Mouse (Mus musculus): ENCODE data around the gene Akap2.

Gene Akap2

GRCm38 (mm10) chr4:57934181-57934580, 216.7 kb downstream of the Akap2 start:
- no peak for DNase-seq (ENCODE audit: inconsistent age in 2 of 2, low spot score in 1 of 2)

DNA sequence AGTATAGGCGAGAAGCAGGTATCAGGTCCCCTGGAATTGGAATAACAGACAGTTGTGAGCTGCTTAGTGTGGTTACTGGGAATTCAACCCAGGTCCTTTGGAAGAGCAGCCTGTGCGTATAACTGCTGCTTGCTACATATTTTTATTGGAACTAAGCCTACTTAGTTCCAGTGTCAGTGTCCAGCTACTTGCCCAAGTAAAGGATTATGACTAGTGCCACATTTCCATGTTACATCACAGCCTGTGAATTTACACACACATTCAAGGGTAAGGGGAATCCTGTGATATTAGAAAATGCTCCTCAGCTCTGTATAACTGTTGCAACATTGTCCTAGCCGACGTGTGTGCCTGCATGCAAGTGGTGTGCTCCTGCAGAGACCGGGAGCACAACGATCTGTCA, 219.8 kb downstream of the Akap2 start:
- peak in 1 of 2 experiments; percentile 20 for DNase-seq (ENCODE audit: inconsistent age in 2 of 2, low spot score in 1 of 2)

- DNase-seq (ENCODE audit: inconsistent age in 2 of 2, low spot score in 1 of 2) = no peak
Measured at GRCm38 (mm10) chr4:57940631-57941030, 223.2 kb downstream of the Akap2 start.

DNA sequence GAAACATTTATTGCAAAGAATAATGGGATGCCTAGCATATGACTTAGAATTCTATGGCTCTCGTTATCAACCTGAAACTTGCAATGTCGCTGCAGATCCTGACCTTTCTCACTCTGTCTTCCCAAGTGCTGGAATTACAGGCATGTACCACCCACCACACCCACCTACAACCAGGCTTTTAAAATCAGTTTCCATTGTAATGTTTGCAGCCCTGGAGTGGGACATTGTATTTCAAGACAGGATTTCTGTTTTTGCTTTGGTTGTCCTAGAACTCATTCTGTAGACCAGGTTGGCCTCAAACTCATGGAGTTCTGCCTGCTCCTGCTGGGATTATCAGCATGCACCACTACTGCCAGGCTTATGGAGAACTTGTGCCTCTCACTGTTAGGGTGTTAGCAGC, 225.4 kb downstream of the Akap2 start:
- DNase-seq (ENCODE audit: inconsistent age in 2 of 2, low spot score in 1 of 2) = no peak
